Mouse (Mus musculus) myocyte (in vitro differentiated cells): ENCODE data around the gene Scn4b. TPM values are rescaled to one million over a fixed set of nuclear protein-coding genes. Genes with fewer than 3 reads are reported as not detected.

ENCODE experiments used
- H3K27me3 ChIP-seq: one replicate; pipeline ENCODE4 v1.6.1; 2011; ENCODE audit not compliant: control insufficient read depth, insufficient read depth, insufficient read length
- H3K36me3 ChIP-seq: one replicate; pipeline ENCODE4 v1.6.1; 2011; ENCODE audit not compliant: control insufficient read depth, insufficient read depth
- H3K4me2 ChIP-seq: one replicate; pipeline ENCODE4 v1.6.1; 2011; ENCODE audit warnings: low read depth, control low read depth
- H3K4me3 ChIP-seq: one replicate; pipeline ENCODE4 v1.5.1; 2011; ENCODE audit warnings: mild to moderate bottlenecking, control low read depth, moderate library complexity
- H3K79me2 ChIP-seq: one replicate; pipeline ENCODE4 v1.6.1; 2011; ENCODE audit not compliant: control insufficient read depth, insufficient read depth
- H3ac ChIP-seq: one replicate; pipeline ENCODE4 v1.6.1; 2011; ENCODE audit not compliant: control insufficient read depth, insufficient read length
- CEBPB ChIP-seq: IDR thresholded peaks from 2 replicates; pipeline ENCODE4 v1.6.1; 2011; ENCODE audit warnings: mild to moderate bottlenecking, moderate library complexity; ENCODE audit not compliant: poor library complexity, insufficient read depth, severe bottlenecking
- E2F4 ChIP-seq: IDR thresholded peaks from one replicate; pipeline ENCODE4 v1.6.1; 2011; ENCODE audit warnings: mild to moderate bottlenecking, control low read depth, moderate library complexity; ENCODE audit not compliant: insufficient read depth
- MAX ChIP-seq: IDR thresholded peaks from one replicate; pipeline ENCODE4 v1.6.1; 2011; ENCODE audit warnings: low read depth, mild to moderate bottlenecking, control low read depth
- MYOD1 ChIP-seq, 3 experiments: IDR thresholded peaks; one replicate each; pipeline ENCODE4 v1.6.1; 2011; ENCODE audit warnings: control low read depth in 2 of 3, low read depth in 2 of 3, mild to moderate bottlenecking in 2 of 3, moderate library complexity in 1 of 3; ENCODE audit not compliant: insufficient read length in 2 of 3, control insufficient read depth in 1 of 3
- MYOG ChIP-seq, 3 experiments: IDR thresholded peaks; one replicate each; pipeline ENCODE4 v1.6.1; 2011; ENCODE audit warnings: control low read depth in 2 of 3, low read depth in 2 of 3, mild to moderate bottlenecking in 2 of 3; ENCODE audit not compliant: insufficient read length in 2 of 3, control insufficient read depth in 1 of 3, insufficient read depth in 1 of 3
- POLR2A ChIP-seq: IDR thresholded peaks from one replicate; pipeline ENCODE4 v1.6.1; 2011; ENCODE audit warnings: low read depth, mild to moderate bottlenecking, control low read depth, moderate library complexity; ENCODE audit not compliant: insufficient read length
- POLR2AphosphoS2 ChIP-seq: IDR thresholded peaks from one replicate; pipeline ENCODE4 v1.6.1; 2011; ENCODE audit warnings: low read depth, control low read depth; ENCODE audit not compliant: insufficient read length
- REST ChIP-seq: IDR thresholded peaks from one replicate; pipeline ENCODE4 v1.6.1; 2011; ENCODE audit warnings: mild to moderate bottlenecking, control low read depth, moderate library complexity; ENCODE audit not compliant: insufficient read depth, insufficient read length
- SRF ChIP-seq: IDR thresholded peaks from one replicate; pipeline ENCODE4 v1.6.1; 2011; ENCODE audit warnings: low read depth; ENCODE audit not compliant: control insufficient read depth, insufficient read length
- TCF12 ChIP-seq: IDR thresholded peaks from one replicate; pipeline ENCODE4 v1.6.1; 2011; ENCODE audit warnings: mild to moderate bottlenecking, control low read depth; ENCODE audit not compliant: poor library complexity, insufficient read depth, severe bottlenecking
- TCF3 ChIP-seq: IDR thresholded peaks from one replicate; pipeline ENCODE4 v1.6.1; 2011; ENCODE audit warnings: low read depth, control low read depth; ENCODE audit not compliant: insufficient read length
- USF1 ChIP-seq: IDR thresholded peaks from one replicate; pipeline ENCODE4 v1.6.1; 2011; ENCODE audit warnings: low read depth, mild to moderate bottlenecking, control low read depth, moderate library complexity
- polyA plus RNA-seq: library from polyadenylated mRNA; unstranded; fragments of >200 nt; fragmentation: generic; extraction: Trizol; gene quantifications from one replicate; pipeline ENCODE4 v1.2.1, GENCODE M21; 2012; ENCODE audit warnings: missing spikeins

Gene Scn4b
- polyA plus RNA-seq, 1 experiment, result not detected

- H3ac ChIP-seq, result no peak overlapping the region
- H3K4me3 ChIP-seq, result no peak overlapping the region
- no peak overlapping the region for H3K4me2 ChIP-seq
- TF ChIP-seq USF1 (no peak), MYOG (IDR thresholded peaks at IDR 0.05; ENCODE audit: control insufficient read depth in 1 of 3, insufficient read depth in 1 of 3, insufficient read length in 2 of 3, low read depth in 2 of 3) (no peak), MYOD1 (IDR thresholded peaks at IDR 0.05; ENCODE audit: control insufficient read depth in 1 of 3, insufficient read length in 2 of 3, low read depth in 2 of 3) (no peak), E2F4 (no peak), CEBPB (no peak), MAX (no peak), REST (no peak), POLR2A (no peak), SRF (no peak)
- no peaks in the 10 kb centered on the region for H3K36me3 ChIP-seq
- no peaks in the 10 kb centered on the region for H3K79me2 ChIP-seq
- peaks cover 56% of the 10 kb centered on the region for H3K27me3 ChIP-seq
These were observed 17.6 kb upstream of the Scn4b start for GRCm38 (mm10) chr9:45120567-45120966.

GRCm38 (mm10) chr9:45121001-45121400, 17.2 kb upstream of the Scn4b start:
- H3K4me2 ChIP-seq, result no peak overlapping the region
- no peak overlapping the region for H3K4me3 ChIP-seq
- TF ChIP-seq POLR2A, result no peak
- TF ChIP-seq E2F4, result no peak
- TF ChIP-seq TCF12, result no peak
- no peak for TF ChIP-seq SRF
- no peak for TF ChIP-seq REST
- no peak for TF ChIP-seq CEBPB
- TF ChIP-seq MYOG (IDR thresholded peaks at IDR 0.05; ENCODE audit: control insufficient read depth in 1 of 3, insufficient read depth in 1 of 3, insufficient read length in 2 of 3, low read depth in 2 of 3), result no peak
- no peak for TF ChIP-seq MAX
- no peak for TF ChIP-seq USF1
- H3K36me3 ChIP-seq, result no peaks in the 10 kb centered on the region
- no peak overlapping the region for H3ac ChIP-seq
- H3K79me2 ChIP-seq, result no peaks in the 10 kb centered on the region
- peaks cover 56% of the 10 kb centered on the region for H3K27me3 ChIP-seq

GRCm38 (mm10) chr9:45121769-45122168, 16.4 kb upstream of the Scn4b start:
- peaks cover 58% of the 10 kb centered on the region for H3K27me3 ChIP-seq
- H3K36me3 ChIP-seq, result no peaks in the 10 kb centered on the region
- no peaks in the 10 kb centered on the region for H3K79me2 ChIP-seq
- no peak overlapping the region for H3K4me3 ChIP-seq
- H3K4me2 ChIP-seq, result no peak overlapping the region
- H3ac ChIP-seq, result no peak overlapping the region
- TF ChIP-seq USF1 (no peak), MYOD1 (IDR thresholded peaks at IDR 0.05; ENCODE audit: control insufficient read depth in 1 of 3, insufficient read length in 2 of 3, low read depth in 2 of 3) (no peak), MYOG (IDR thresholded peaks at IDR 0.05; ENCODE audit: control insufficient read depth in 1 of 3, insufficient read depth in 1 of 3, insufficient read length in 2 of 3, low read depth in 2 of 3) (no peak), E2F4 (no peak), TCF3 (no peak), MAX (no peak), CEBPB (no peak), POLR2AphosphoS2 (no peak), SRF (no peak), POLR2A (no peak), REST (no peak), TCF12 (no peak)

GRCm38 (mm10) chr9:45122209-45122761, 15.9 kb upstream of the Scn4b start:
- no peak for TF ChIP-seq MYOD1 (IDR thresholded peaks at IDR 0.05; ENCODE audit: control insufficient read depth in 1 of 3, insufficient read length in 2 of 3, low read depth in 2 of 3)
- TF ChIP-seq CEBPB, result no peak
- no peak for TF ChIP-seq REST
- TF ChIP-seq POLR2AphosphoS2, result no peak
- TF ChIP-seq USF1, result no peak
- TF ChIP-seq E2F4, result no peak
- no peak for TF ChIP-seq MYOG (IDR thresholded peaks at IDR 0.05; ENCODE audit: control insufficient read depth in 1 of 3, insufficient read depth in 1 of 3, insufficient read length in 2 of 3, low read depth in 2 of 3)
- TF ChIP-seq TCF12, result no peak
- TF ChIP-seq MAX, result no peak
- no peak for TF ChIP-seq TCF3
- no peak for TF ChIP-seq POLR2A
- no peak for TF ChIP-seq SRF
- no peak overlapping the region for H3K4me3 ChIP-seq
- H3K79me2 ChIP-seq, result no peaks in the 10 kb centered on the region
- no peak overlapping the region for H3K4me2 ChIP-seq
- no peaks in the 10 kb centered on the region for H3K36me3 ChIP-seq
- no peak overlapping the region for H3ac ChIP-seq
- H3K27me3 ChIP-seq, result peaks cover 61% of the 10 kb centered on the region
